Mouse (Mus musculus) lung, postnatal 14 days (tissue): ENCODE measurements at regions not wholly inside any gene's neighbourhood (a gene's known extent, or its start where the extent isn't known, plus 50 kb on each side); places are given as distances from the start of the nearest gene placed in this dataset.
"Not testable (repeated sequence)": the region's sequence is repeated elsewhere in the genome, so short reads cannot be mapped to it uniquely, and the experiment has no call there.

Experiments used
- DNase-seq: peaks from one replicate; pipeline ENCODE4 v3.0.0; 2021

DNA sequence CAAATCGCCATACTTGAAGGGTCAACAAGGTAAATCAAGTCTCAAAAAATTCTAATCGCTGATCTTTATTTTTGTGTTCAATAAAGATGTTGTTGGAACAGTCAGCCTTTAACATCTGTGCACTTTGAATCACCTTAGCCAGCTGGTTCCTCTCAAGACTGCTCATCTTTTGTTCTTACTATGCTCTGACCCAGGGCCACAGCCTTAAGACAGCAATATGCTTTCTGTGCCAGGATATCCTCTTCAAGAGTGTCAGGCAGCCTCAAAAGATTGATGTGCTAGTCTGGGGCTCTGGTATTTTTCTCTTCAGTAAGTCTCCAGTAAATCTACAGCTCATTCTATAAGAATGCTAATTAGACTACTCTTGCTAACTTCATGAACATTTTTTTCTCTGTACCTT lies 199.9 kb downstream of the Dph6 start:
- no peak for DNase-seq

DNA sequence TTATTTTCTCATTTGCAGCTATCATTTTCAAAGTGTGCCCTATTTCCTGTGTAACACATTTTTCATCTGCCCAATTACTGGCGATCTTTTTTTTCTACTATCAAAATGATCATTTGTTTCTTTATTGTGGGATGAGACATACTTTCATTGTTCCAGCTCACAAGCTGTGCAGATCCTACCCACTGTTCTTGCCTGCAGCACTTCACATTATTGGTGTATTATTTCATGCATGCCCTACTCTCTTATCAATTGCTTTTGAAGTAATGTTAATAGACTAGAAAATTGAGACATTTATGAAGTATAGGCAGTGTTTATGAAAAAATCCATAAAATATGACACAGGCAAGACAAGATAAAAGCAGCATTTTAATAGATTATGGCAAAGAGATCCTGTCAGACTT lies 204.6 kb downstream of the Dph6 start:
- DNase-seq, result no peak

DNA sequence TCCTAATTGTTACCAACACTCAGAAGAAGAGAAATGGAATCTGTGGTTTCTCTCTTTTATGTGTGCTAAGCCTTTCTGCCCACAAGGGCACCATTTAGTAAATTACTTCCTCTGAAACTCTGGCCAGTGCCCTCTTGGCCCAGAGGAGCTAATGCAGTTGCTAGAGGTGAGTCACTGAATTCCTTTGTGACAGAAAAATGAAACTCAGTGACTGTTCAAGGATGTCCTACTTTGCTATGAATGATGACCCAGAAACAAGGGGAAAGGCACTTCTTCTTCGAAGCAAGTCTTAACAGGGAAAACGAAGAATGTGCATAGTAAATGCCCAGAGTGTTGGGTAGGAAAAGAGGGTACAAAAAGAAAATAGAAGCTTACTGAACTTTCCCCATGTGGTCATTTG lies 211.0 kb downstream of the Dph6 start:
- DNase-seq, result no peak

DNA sequence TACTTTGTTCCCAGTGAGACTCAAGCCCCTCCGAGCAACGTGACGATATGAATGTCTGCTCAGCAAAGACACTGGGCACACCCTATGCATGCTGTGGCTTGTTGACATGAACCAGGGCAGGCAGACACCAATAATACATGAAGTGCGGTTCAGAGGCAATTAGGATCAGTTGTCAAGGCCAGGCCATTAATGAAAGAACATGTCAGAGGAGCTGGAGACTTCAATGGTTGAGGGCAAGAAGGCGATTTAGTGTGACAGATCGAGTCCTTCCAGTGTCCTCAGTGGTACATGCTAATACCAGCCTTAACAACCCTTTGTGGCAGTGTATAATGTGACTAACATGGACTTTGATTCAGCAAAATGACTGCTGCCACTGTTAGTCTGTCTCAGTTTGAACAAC lies 213.8 kb downstream of the Dph6 start:
- no peak for DNase-seq

DNA sequence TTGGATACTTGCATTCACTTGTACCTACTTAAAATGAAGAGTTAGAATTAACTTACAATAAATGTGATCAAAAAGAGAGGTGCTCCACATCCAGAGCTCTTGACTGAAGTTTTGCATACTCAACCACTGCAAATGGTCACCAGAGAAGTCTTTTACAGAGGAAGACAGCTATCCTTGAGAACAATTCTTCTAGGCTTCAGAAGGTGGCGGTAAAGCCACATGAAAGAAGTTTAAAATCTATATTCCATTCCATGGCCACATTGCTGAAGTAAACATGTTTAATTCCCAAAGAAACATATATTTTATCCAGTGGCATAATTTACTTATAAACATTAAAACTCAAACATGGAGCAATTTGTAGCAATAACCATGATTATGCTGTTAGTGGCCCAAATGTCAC lies 215.1 kb downstream of the Dph6 start:
- DNase-seq, result no peak

DNA sequence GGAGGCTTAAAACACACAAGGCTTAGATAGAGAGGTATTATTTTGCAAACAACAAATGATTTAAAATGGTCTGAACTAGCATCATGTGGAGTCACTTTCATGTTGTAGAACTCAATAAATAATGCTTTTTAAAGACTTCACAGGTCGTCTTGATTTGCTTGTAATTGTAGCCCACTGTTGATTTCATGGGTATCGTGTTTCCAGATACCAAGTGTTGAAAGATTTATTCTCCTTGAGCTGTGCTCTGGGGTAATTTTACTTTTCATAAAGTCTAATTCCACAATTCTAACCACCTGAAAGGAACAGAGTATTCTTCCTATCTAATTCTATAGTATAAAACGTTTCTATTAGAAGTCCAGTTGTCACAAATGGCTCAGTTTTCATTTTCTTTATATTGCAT lies 216.7 kb downstream of the Dph6 start:
- no peak for DNase-seq

DNA sequence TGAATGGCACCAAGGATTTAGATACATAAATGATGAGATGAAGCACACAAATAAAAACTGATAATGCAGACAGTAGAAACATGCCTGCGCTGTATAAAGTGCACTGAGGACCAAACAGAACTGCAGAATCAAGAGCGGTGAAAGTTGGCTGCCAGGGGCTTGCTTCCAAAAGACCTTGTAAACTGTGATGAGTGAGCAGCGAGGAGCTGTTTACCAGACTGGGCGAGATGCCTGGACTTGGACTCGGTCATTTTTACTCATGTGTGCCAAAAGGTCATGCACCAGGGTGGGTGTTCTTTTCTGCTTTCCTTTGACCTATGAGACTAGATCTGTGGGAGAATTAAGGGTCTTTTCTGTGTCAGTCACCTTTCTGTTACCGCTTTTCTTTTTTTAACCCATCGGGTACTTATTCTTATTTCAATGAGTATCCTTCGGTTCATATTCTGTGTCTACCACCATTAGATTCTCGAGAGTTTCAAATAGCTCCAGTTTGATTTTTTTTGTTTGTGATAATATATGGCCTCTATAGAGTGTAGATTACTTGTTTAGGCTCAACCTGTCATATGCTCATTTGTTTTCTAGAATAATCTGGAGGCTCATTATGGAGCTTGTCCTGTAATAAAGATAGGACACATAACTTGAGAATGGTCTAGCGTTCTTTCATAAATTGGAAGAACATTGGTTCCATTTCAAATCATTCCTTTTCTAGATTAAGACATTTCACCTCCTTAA lies 226.3 kb upstream of the Zfp770 start:
- DNase-seq, result peak; percentile 69

DNA sequence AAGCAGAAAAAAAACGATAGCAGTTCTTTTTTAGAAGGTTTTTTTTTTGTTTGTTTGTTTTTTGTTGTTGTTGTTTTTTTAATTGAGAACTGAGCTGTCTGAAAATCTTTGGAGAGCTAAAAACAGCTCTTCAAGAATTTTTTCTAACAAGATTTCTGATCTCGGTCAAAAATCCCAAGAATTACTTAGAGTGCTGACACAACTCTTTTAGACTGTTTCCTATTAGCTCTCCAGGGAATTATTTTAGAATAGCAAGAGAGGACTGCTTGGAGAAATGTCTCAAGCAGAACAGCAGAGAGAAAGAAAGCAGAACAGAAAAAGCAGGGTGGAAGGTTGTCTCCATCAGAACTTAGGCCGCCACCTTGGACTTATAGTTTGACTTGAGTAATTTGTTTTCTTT lies 218.1 kb upstream of the Zfp770 start:
- no peak for DNase-seq

DNA sequence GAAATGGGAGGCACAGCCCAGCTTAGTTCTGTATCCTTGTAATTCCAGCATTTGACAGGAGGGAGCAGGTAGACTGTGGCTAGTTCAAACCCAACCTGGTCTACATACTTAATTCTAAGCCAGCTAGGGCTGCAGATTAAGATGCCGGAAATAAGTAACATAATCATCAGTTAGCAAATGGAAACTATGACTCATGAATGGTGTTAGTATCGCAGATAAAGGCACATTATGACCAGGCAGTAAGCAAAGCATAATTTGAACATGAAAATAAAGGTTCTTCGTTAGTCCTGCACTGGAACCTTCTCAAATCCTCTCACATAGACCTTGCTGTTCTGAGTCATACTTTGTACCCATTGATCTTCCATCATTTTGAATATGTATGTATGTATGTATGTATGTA lies 211.7 kb upstream of the Zfp770 start:
- no peak for DNase-seq

DNA sequence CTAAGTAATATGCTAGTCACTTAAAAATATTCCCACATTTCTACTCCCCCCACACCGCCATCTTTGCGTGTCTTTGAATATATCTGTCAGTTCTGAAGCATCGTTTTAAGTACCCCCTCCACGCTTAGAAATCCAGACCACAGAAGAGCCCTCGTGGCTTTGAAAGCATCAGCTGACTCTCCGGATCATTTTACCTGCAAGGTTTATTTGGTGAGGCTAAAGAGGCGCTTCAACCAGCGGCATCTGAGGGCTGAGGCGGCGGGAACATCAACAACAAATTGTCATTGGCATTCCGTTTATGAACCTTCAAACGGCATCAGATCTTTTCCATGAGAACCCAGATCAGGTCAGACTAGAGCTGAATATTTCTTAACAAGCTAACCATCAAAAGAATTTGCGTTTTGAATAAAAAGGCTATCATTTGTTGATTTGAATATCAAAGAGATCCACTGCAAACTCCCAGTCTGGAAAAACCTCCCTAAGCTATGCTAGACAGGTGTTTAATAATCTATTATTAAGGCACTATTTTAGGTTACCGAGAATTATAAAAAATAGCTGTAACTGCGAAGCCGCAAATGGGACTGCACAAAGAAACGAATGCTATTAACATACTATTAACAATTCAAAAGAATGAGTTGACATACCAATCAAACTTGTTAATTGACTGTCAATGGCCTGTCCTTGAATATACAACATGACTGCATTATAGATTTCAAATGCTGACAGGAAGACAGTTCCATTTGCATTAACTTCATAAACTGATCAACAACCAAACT lies 210.9 kb upstream of the Zfp770 start:
- DNase-seq, result no peak

DNA sequence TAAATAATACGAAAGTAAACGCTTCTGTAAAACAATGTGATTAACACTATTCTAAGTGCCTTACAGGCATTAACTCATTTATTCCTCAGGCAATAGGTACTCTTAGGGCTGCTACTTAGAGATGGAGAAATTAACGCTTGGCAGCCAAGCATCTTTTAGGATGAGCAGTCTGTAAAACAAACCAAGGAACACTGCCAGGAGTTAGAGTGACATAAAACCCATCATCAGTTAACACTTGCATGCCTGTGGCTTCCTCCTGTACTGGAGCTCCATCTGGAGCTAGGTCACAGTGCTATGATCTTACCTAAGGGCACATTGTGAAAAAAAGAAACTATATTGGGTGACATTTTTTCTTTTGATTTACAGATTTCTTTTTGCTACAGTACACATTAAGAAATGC lies 209.4 kb upstream of the Zfp770 start:
- DNase-seq, result no peak

DNA sequence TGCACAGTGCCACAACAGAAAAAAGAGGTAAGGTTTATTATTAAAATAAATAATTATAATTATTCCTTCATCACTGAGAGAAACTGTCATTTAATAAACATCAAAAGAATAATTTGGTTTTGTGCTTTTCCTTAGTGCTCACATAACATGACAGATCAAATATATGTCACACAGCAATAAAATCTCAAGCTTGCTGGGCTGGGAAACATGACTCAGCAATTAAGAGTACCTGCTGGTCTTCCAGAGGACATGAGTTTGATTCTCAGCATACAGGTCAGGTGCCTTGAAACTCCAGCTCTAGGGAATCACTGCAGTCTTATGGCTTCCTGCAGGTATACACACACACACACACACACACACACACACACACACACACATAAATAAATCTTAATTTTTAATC lies 208.3 kb upstream of the Zfp770 start:
- no peak for DNase-seq

DNA sequence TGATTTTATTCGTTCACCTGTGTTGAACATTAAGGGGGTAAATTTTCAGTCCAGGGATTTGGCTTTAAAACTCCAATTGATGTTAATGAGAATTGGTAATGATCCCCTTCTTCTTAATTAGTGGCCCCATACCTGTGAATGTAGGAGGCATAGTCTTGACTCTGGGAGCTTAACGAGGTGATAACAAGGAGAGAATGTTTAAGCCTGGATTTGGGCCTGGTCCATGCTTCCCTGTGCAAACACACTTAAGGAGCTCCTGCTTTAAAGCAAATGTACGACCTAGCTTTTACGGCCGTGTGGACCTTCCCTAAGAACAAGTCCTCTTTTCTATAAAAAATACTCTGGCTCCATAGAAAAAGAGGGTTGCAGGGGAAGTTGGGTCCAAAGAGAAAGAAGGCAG lies 206.1 kb upstream of the Zfp770 start:
- DNase-seq, result no peak

DNA sequence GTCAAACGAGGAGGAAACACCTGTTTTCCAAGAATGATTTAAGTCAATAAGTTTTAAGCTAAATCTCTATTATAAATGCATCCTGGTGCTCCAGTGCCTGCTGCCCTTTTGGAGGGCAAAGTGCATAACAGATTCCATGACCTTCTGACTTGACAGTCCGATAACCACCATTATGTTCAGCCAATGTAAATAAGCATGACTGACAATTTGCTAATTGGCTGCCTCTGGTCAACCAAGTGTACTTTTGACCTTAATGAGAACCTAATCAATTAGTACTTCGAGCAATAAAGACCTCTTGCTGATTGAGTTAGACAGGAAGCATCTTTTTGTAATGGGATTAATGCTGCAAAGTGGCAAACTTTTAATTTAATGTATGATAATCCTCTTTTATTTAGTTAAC lies 183.3 kb upstream of the Zfp770 start:
- no peak for DNase-seq

DNA sequence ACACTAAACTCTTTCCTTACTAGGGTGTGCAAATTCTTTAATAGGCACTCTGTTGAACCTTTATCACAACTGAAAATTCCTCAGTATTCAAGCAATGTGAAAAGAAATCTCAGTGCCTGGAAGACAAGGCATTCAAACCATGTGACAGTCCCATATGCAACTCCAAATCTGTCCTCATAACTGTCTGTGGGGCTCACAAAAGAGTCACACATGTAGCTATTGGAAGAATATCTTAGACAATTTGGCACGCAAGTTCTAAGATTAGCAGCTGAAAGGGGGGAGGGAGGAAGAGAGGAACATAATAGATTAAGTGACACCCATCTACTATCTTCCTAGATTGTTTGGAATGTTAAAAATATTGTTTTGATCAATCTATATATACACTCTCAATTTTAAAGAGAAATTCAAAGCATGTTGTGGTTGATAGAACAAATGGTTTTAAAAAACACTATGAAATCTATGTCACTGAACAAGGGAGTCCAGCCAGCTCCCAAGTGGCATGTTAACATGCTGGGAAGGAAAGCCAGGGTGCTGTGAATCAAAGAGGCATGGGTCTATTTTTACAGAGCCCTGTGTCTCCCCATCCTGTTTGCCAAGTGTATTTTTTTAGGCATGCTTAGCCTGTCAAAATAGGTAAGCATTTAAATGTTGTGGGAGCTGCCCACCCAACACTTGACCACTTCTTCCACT lies 177.7 kb upstream of the Zfp770 start:
- no peak for DNase-seq

DNA sequence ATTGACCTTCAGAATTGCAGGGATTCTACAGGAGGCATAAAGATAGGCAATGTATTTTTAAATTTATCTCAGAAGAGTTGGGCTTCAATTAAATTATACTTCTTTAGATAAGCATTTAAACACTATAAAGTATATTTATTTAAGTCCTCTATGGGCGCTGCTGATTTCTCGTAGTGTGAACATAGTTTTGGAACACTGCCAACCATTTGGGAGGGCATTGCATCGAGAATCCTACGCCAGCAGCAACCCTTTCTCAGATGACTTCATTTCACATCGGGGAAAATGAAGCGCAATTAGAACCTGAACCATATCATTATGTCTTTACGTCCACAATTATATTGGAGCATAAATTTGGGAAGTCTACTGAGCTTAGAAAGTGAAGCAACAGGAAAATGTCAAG lies 172.2 kb upstream of the Zfp770 start:
- no peak for DNase-seq

DNA sequence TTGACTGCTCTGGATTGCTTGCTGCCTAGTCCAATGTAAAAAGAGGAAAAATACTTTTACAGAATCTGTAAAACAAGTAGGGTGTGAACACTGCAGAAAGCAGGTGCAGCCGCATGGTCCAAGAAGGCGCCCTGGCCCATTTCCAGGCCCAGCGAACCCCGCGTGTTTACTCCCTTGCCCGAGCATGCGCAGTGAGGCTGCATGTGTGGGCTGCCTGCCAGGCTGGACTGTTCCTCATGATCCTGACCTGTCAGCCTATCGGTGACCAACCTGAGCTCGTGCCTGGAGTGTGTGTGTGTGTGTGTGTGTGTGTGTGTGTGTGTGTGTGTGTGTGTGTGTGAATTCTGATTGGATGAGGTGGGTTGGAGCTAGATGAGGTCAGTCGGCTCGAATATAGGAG lies 152.6 kb upstream of the Zfp770 start:
- not testable (repeated sequence) for DNase-seq

DNA sequence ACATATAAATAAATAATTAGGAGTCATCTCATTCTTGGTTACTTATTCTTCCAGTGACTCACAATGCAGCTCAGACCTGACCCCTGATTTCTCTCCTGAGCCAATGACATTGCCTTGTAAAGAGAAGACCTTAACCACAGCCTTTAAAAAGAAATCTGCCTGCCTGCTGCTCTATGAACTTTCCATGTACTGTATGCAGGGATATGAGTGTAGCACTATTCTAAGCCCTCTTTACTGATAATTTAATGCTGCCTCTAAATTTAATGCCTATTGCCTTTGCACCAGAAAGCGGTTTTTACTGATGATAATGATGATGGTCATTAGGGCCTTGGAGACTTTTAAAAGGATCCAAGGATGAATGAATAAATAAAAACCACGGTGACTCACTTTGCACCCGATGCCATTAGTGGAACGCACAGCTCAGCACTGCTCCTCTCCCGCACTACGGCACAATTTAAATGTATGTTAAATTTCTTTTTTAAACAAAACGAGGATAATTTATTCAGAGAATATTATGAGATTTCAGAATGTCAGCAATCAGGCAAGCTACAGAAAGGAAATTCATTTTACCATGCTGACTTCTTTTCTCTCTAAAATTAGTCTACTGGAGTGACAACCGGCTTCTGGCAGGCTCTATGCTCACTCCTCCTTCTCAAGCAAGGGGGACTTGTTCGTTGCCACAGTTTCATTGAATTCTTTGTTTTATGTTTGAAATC lies 139.5 kb upstream of the Zfp770 start:
- no peak for DNase-seq

DNA sequence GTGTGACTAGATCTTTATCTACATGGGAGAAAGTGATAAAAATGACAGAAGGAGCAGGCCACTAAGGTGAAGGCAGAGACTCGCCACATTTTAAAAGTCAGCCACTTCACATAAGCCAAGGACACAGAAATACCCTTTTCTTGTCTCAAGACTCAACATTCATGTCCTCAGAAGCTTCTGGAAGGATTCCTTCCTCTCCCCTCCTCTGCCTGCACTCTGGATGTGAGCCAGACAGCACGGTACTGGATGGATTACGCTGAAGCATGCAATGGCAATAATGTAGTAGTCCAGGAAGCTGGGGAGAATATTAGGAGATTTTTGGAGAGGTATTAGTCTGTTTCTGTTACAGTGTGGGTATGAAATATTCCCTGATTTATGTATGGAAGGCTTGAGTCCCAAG lies 100.5 kb upstream of the Zfp770 start:
- DNase-seq, result no peak

DNA sequence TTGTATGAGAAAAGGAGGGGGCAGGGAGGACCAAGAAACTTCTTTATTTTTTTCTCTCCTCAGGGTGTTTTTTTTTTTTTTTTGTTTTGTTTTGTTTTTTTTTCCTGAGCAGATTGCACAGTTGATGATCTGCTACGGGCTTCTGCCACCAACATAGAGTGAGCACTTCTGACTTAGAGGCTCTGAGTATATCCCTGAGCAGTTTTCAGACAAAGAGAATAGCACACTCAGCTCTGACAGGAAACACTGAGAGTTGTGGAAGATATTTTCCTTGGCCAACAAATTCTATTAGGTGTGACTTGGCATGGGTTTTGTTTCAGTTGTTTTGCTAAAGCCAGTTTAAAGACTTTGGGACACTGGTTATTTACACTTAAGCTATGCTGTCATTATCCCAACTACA lies 93.8 kb upstream of the Zfp770 start:
- DNase-seq, result no peak

DNA sequence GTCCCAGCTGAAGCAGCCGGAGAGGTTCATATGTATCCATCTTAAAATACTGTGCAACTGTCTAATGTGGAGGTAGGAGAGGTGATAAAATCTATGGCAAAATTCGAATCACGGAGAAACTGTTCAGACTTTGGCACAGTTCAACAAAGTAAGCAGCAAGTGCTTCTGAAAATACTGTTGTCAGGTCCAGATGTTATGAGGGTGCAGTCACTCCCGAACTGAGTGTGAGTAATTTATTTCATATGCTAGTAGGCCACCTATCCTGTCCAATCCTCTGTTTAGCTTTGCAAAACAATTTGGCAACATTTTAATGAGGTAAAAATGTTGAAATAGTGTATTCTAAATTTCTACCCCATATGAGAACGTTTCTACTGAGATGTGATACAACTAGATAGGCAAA lies 90.1 kb upstream of the Zfp770 start:
- no peak for DNase-seq

DNA sequence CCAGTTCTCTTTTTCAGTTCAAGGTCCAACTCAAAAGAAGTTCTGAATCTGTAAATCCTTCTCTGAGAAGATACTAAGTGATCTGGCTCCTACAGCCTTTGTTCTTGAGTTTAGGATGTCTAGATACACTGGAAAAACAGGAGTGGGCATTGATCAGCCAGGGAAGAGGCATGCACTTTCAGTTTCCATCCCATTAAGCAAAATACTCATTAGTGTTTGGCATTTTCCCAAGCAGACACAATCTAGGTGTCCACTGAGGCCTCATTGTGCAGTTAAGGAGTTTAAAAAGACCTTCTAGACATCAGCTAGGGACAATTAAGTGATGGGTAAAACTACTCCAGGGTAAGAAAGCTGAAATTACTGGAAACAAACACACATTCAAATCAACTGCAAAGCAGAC lies 74.3 kb upstream of the Zfp770 start:
- DNase-seq, result no peak

DNA sequence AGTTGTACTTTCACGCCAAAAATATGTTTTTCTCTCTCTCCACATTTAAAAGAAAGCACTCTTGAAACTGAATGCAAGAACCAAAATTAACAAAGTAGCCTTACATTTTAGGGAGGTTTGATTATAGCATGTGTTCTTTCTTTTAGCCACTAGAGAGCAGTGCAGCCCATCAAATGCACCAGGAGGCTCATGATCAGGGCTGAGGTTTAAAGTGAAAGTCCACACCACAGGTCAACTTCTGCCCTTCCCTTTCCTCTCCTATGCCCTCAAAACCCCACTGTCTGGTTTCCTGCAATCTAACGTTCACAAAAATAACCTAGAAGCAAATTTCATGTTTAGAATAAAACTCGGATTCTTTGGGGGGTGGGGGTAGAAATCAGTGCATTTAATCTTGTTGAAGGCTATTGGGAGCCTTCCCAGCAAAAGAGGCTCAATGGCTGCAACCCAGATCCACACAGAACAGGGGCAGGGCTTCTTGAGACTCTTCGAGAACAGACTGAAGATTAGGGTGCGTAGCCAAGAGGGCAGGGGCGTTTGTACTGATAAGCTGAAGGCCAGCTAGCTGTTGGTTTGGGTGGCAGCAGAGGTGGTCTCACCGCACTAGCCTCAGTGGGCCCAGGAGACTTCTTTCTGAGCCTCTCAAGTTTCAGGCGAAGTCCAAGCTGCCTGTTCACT lies 59.3 kb upstream of the Zfp770 start:
- peak; percentile 45 for DNase-seq
